Mouse (Mus musculus) macrophage (primary cell): ENCODE results near the gene Hnrnpul2. TPM values are rescaled to one million over a fixed set of nuclear protein-coding genes. Genes with fewer than 3 reads are reported as not detected.

Source experiments
- H3K27ac ChIP-seq: fragments of 350-480 bp; formaldehyde crosslinking; 2 replicates; pipeline ENCODE4 v1.9.0; 2021
- H3K36me3 ChIP-seq: fragments of 350-480 bp; formaldehyde crosslinking; 2 replicates; pipeline ENCODE4 v1.9.0; 2021; ENCODE audit errors: inconsistent target
- H3K4me3 ChIP-seq: fragments of 350-480 bp; formaldehyde crosslinking; 2 replicates; pipeline ENCODE4 v1.9.0; 2021; ENCODE audit errors: inconsistent target
- H3K79me2 ChIP-seq: fragments of 350-480 bp; formaldehyde crosslinking; 2 replicates; pipeline ENCODE4 v1.9.0; 2021; ENCODE audit errors: inconsistent target
- WGBS: methylation state at CpG from one replicate; pipeline ENCODE4 v1.1.7; 2026; ENCODE audit warnings: inconsistent platforms; ENCODE audit not compliant: missing documents; 5-methylcytosine and 5-hydroxymethylcytosine counted together
- polyA plus RNA-seq: library from polyadenylated mRNA; stranded (reverse); fragments of 250-400 nt; gene quantifications from 3 replicates; pipeline ENCODE4 v1.2.4, GENCODE M21; 2018; ENCODE audit warnings: inconsistent platforms

Gene Hnrnpul2
- polyA plus RNA-seq, 1 experiment from 2014 or later, result 130 TPM

- Histone ChIP-seq H3K4me3 (peak within 1 kb of the TSS; percentile 70), H3K36me3 (no peaks in the 10 kb centered on the region), H3K27ac (peak within 1 kb of the TSS; percentile 84), H3K79me2 (peaks cover 14% of the 10 kb centered on the region)
- under 1% methylated on average over 30 of the region's 30 CpGs for WGBS
Observed at GRCm38 (mm10) chr19:8802130-8802821, 17.5 kb upstream of the Hnrnpul2 start, which contains the start of gene Zbtb3. Gene Zbtb3 (plus strand): TSS chr19:8802555.

GRCm38 (mm10) chr19:8803204-8803780, 16.5 kb upstream of the Hnrnpul2 start:
- 73% methylated on average over 9 of the region's 9 CpGs for WGBS
- no peak overlapping the region for H3K4me3 ChIP-seq

GRCm38 (mm10) chr19:8803879-8804660, 15.7 kb upstream of the Hnrnpul2 start:
- H3K4me3 ChIP-seq, result no peak overlapping the region
- H3K36me3 ChIP-seq, result no peaks in the 10 kb centered on the region
- H3K79me2 ChIP-seq, result peaks cover 5% of the 10 kb centered on the region; the same call in 1 of the 2 replicates
- 73% methylated on average over 10 of the region's 11 CpGs for WGBS
- H3K27ac ChIP-seq, result 0 out of 2 replicates have a peak overlapping the region, but pooled peaks have one; percentile 84

More at GRCm38 (mm10) chr19:8803204-8803780, 16.5 kb upstream of the Hnrnpul2 start:
- Histone ChIP-seq H3K79me2 (peaks cover 5% of the 10 kb centered on the region; the same call in 1 of the 2 replicates), H3K36me3 (no peaks in the 10 kb centered on the region), H3K27ac (peak overlapping the region; percentile 84)

- H3K36me3 ChIP-seq, result peaks cover 17% of the 10 kb centered on the region
- H3K27ac ChIP-seq, result peak overlapping the region; percentile 18
- H3K4me3 ChIP-seq, result no peak overlapping the region
- peaks cover 5% of the 10 kb centered on the region; the same call in 1 of the 2 replicates for H3K79me2 ChIP-seq
- 70% methylated on average over 5 of the region's 5 CpGs for WGBS
Observed at GRCm38 (mm10) chr19:8806810-8807209, 13.0 kb upstream of the Hnrnpul2 start.

- H3K27ac ChIP-seq, result no peak overlapping the region
- no peak overlapping the region for H3K4me3 ChIP-seq
- H3K79me2 ChIP-seq, result peaks cover 64% of the 10 kb centered on the region
- peaks cover 45% of the 10 kb centered on the region for H3K36me3 ChIP-seq
- WGBS, result 88% methylated on average over 9 of the region's 11 CpGs
Observed at GRCm38 (mm10) chr19:8815812-8816211, 4.0 kb upstream of the Hnrnpul2 start.

GRCm38 (mm10) chr19:8817001-8817400, 2.8 kb upstream of the Hnrnpul2 start:
- Histone ChIP-seq H3K27ac (no peak overlapping the region), H3K4me3 (no peak overlapping the region), H3K79me2 (peaks cover 75% of the 10 kb centered on the region), H3K36me3 (peaks cover 35% of the 10 kb centered on the region)
- WGBS, result 68% methylated on average over 3 of the region's 3 CpGs

- Histone ChIP-seq H3K27ac (peak overlapping the region; percentile 96), H3K36me3 (peaks cover 31% of the 10 kb centered on the region), H3K4me3 (peak overlapping the region; percentile 95), H3K79me2 (peaks cover 82% of the 10 kb centered on the region)
- WGBS, result 17% methylated on average over 13 of the region's 14 CpGs
Observed at GRCm38 (mm10) chr19:8818301-8818798, 1.5 kb upstream of the Hnrnpul2 start.

GRCm38 (mm10) chr19:8818801-8819595, 812 bp upstream of the Hnrnpul2 start, which contains the start of gene Ttc9c:
Gene Ttc9c (minus strand): TSS chr19:8819333.
- peak within 1 kb of the TSS; percentile 96 for H3K27ac ChIP-seq
- H3K79me2 ChIP-seq, result peaks cover 82% of the 10 kb centered on the region
- H3K4me3 ChIP-seq, result peak within 1 kb of the TSS; percentile 95
- 1% methylated on average over 32 of the region's 33 CpGs for WGBS
- H3K36me3 ChIP-seq, result peaks cover 31% of the 10 kb centered on the region

- Histone ChIP-seq H3K36me3 (peaks cover 38% of the 10 kb centered on the region), H3K79me2 (peaks cover 82% of the 10 kb centered on the region), H3K4me3 (peak overlapping the region; percentile 95), H3K27ac (peak overlapping the region; percentile 96)
- WGBS, result under 1% methylated on average over 48 of the region's 48 CpGs
Observed at GRCm38 (mm10) chr19:8820424-8820956, 680 bp downstream of the Hnrnpul2 start.

GRCm38 (mm10) chr19:8821146-8821545, 1.3 kb downstream of the Hnrnpul2 start:
- H3K27ac ChIP-seq, result peak overlapping the region; percentile 96
- H3K79me2 ChIP-seq, result peaks cover 82% of the 10 kb centered on the region
- H3K4me3 ChIP-seq, result peak overlapping the region; percentile 95
- 3% methylated on average over 7 of the region's 7 CpGs for WGBS
- peaks cover 39% of the 10 kb centered on the region for H3K36me3 ChIP-seq

- 86% methylated on average over 8 of the region's 8 CpGs for WGBS
- Histone ChIP-seq H3K36me3 (peaks cover 50% of the 10 kb centered on the region), H3K27ac (no peak overlapping the region), H3K4me3 (no peak overlapping the region), H3K79me2 (peaks cover 82% of the 10 kb centered on the region)
Observed at GRCm38 (mm10) chr19:8822696-8823095, 2.9 kb downstream of the Hnrnpul2 start.

GRCm38 (mm10) chr19:8829660-8830059, 9.8 kb downstream of the Hnrnpul2 start, which contains the start of gene AC129217.1:
Gene AC129217.1 (plus strand): TSS chr19:8829773.
- WGBS, result 4% methylated on average over 8 of the region's 8 CpGs
- H3K4me3 ChIP-seq, result no peak within 1 kb of the TSS
- H3K79me2 ChIP-seq, result peaks cover 59% of the 10 kb centered on the region
- H3K36me3 ChIP-seq, result peaks cover 65% of the 10 kb centered on the region
- H3K27ac ChIP-seq, result peak within 1 kb of the TSS; percentile 66

- Histone ChIP-seq H3K4me3 (no peak overlapping the region), H3K79me2 (peaks cover 49% of the 10 kb centered on the region), H3K36me3 (peaks cover 58% of the 10 kb centered on the region), H3K27ac (peak overlapping the region; percentile 66; the same call in 1 of the 2 replicates)
- WGBS, result 98% methylated on average over 8 of the region's 8 CpGs
Observed at GRCm38 (mm10) chr19:8830664-8831063, 10.9 kb downstream of the Hnrnpul2 start.
